Mouse (Mus musculus) cortical plate, adult 2 months (tissue): ENCODE data around the gene Slc24a5. TPM values are rescaled to one million over a fixed set of nuclear protein-coding genes. Genes with fewer than 3 reads are reported as not detected.

ENCODE experiments used
- H3K27ac ChIP-seq: fragments of 200-500 bp; 2 replicates; pipeline ENCODE4 v1.5.1; 2012; ENCODE audit warnings: low read length, control low read depth, inconsistent platforms; ENCODE audit not compliant: insufficient read depth
- H3K4me1 ChIP-seq: fragments of 200-500 bp; 2 replicates; pipeline ENCODE4 v1.6.1; 2011; ENCODE audit warnings: low read length; ENCODE audit not compliant: control insufficient read depth, insufficient read depth
- H3K4me3 ChIP-seq: fragments of 200-500 bp; 2 replicates; pipeline ENCODE4 v1.5.1; 2011; ENCODE audit warnings: mild to moderate bottlenecking, low read length, control low read depth; ENCODE audit not compliant: insufficient read depth
- CTCF ChIP-seq: fragments of 200-500 bp; IDR thresholded peaks from 2 replicates; pipeline ENCODE4 v1.5.1; 2011; ENCODE audit warnings: mild to moderate bottlenecking, control low read depth, low read length; ENCODE audit not compliant: insufficient read depth; ENCODE audit errors: extremely low read depth
- POLR2A ChIP-seq: fragments of 200-500 bp; IDR thresholded peaks from 2 replicates; pipeline ENCODE4 v1.6.1; 2011; ENCODE audit warnings: mild to moderate bottlenecking, low read length, control low read depth; ENCODE audit not compliant: insufficient read depth; ENCODE audit errors: extremely low read depth
- polyA plus RNA-seq: library from polyadenylated mRNA; depleted of rRNA; stranded (reverse); fragments of >200 nt; gene quantifications from 2 replicates; pipeline ENCODE4 v1.2.3, GENCODE M21; 2012; rRNA removed

The Slc24a5 gene
- polyA plus RNA-seq, 1 experiment: 0.40 TPM

- H3K27ac ChIP-seq: no peak overlapping the region
- H3K4me1 ChIP-seq: no peaks in the 10 kb centered on the region
- TF ChIP-seq CTCF (no peak), POLR2A (no peak)
- H3K4me3 ChIP-seq: peak overlapping the region; percentile 66
Observed at GRCm38 (mm10) chr2:125136846-125137245, 68.9 kb downstream of the Slc24a5 start.

Other genes with a start within 250 kb of the Slc24a5 start
- 69.7 and 77.5 TPM in 2 replicates for gene Myef2, start 55.5 kb downstream of the Slc24a5 start, polyA plus RNA-seq
- 7.2 and 7.5 TPM in 2 replicates for gene Ctxn2, start 68.6 kb downstream of the Slc24a5 start, polyA plus RNA-seq
- 0.02 and 0.04 TPM in 2 replicates for gene Slc12a1, start 84.4 kb downstream of the Slc24a5 start, polyA plus RNA-seq
- 32.4 and 34.6 TPM in 2 replicates for gene Dut, start 179.1 kb downstream of the Slc24a5 start, polyA plus RNA-seq